Mouse (Mus musculus) neural tube, embryonic 10.5 days (tissue): ENCODE results near the gene Pla2g2d.

ENCODE experiments used
- DNase-seq: peaks from one replicate; pipeline ENCODE4 v3.0.0-alpha.2; 2017; ENCODE audit warnings: low spot score; ENCODE audit errors: extremely low spot score

Gene Pla2g2d

GRCm38 (mm10) chr4:138825751-138826567 is 50.4 kb downstream of the Pla2g2d start:
- DNase-seq = peak; percentile 36

GRCm38 (mm10) chr4:138827147-138827546 is 51.6 kb downstream of the Pla2g2d start:
- DNase-seq = no peak
